Mouse (Mus musculus): ENCODE measurements around the gene Sema4a. TPM values are rescaled to one million over a fixed set of nuclear protein-coding genes. Genes with fewer than 3 reads are reported as not detected.
A peak's percentile ranks its signal among the peaks of the same experiment; 100 is the strongest.

The Sema4a gene
- total and polyA plus RNA-seq, 3 experiments: 33.5 to 45.3 TPM; not detected in 1

- Histone ChIP-seq H3K36me3 (ENCODE audit: control insufficient read depth in 1 of 2, insufficient read depth in 2 of 2, low read length in 2 of 2) (peaks cover 0 to 37% of the 10 kb centered on the region in 2 experiments; a peak in 2 of 4 replicates), H3K4me3 (ENCODE audit: control insufficient read depth in 1 of 2, insufficient read depth in 1 of 2, low read depth in 2 of 2, low read length in 2 of 2) (no peak overlapping the region), H3K27ac (ENCODE audit: control insufficient read depth, low read depth, low read length) (no peak overlapping the region), H3K79me2 (ENCODE audit: control insufficient read depth, insufficient read depth, low read length, poor library complexity) (peaks cover 23% of the 10 kb centered on the region), H3K9ac (ENCODE audit: control insufficient read depth, low read depth, low read length, poor library complexity, severe bottlenecking) (no peak overlapping the region), H3K9me3 (replicated peaks; ENCODE audit: insufficient read depth, low read length) (no peaks in the 10 kb centered on the region), H3K4me1 (ENCODE audit: control insufficient read depth in 1 of 2, insufficient read depth in 2 of 2, low read length in 2 of 2) (peaks cover 11 to 50% of the 10 kb centered on the region in 2 experiments), H3K27me3 (ENCODE audit: control insufficient read depth in 1 of 2, insufficient read depth in 2 of 2, low read length in 2 of 2) (no peaks in the 10 kb centered on the region)
- TF ChIP-seq TAL1 (IDR thresholded peaks at IDR 0.05; ENCODE audit: low read length) (no peak), JUND (IDR thresholded peaks at IDR 0.05; ENCODE audit: low read depth, low read length) (no peak), MXI1 (IDR thresholded peaks at IDR 0.05; ENCODE audit: low read depth, low read length) (no peak), MEF2A (IDR thresholded peaks at IDR 0.05; ENCODE audit: extremely low read depth, insufficient replicate concordance, low read depth, low read length, poor library complexity, severe bottlenecking) (no peak), HCFC1 (IDR thresholded peaks at IDR 0.05; ENCODE audit: low read depth, low read length) (no peak), CHD2 (IDR thresholded peaks at IDR 0.05; ENCODE audit: low read length) (no peak), CTCF (IDR thresholded peaks at IDR 0.05 in 2 of 3, conservative IDR thresholded peaks at IDR 0.05 in 1 of 3; ENCODE audit: control insufficient read depth in 1 of 3, insufficient read depth in 1 of 3, low read depth in 2 of 3, low read length in 3 of 3, poor library complexity in 1 of 3, severe bottlenecking in 1 of 3) (no peak; a peak in 1 of 6 replicates), USF1 (IDR thresholded peaks at IDR 0.05; ENCODE audit: low read depth, low read length) (no peak), TCF12 (IDR thresholded peaks at IDR 0.05; ENCODE audit: low read depth, low read length) (no peak)
- DNase-seq (ENCODE audit: low read depth, low spot score): no peak
These were observed 44.8 kb upstream of the Sema4a start for GRCm38 (mm10) chr3:88505765-88506164.

GRCm38 (mm10) chr3:88505081-88505480 lies 44.1 kb upstream of the Sema4a start:
- no peak for TF ChIP-seq TCF12 (IDR thresholded peaks at IDR 0.05; ENCODE audit: low read depth, low read length)
- no peak for TF ChIP-seq SIN3A (IDR thresholded peaks at IDR 0.05; ENCODE audit: low read length)
- TF ChIP-seq ZKSCAN1 (IDR thresholded peaks at IDR 0.05; ENCODE audit: low read depth, low read length): no peak
- no peak for TF ChIP-seq EP300 (IDR thresholded peaks at IDR 0.05; ENCODE audit: low read depth in 1 of 2, low read length in 2 of 2)
- H3K36me3 ChIP-seq (ENCODE audit: control insufficient read depth in 1 of 2, insufficient read depth in 2 of 2, low read length in 2 of 2): peaks cover 0 to 36% of the 10 kb centered on the region in 2 experiments; a peak in 2 of 4 replicates
- H3K9me3 ChIP-seq (replicated peaks; ENCODE audit: insufficient read depth, low read length): no peaks in the 10 kb centered on the region
- H3K9ac ChIP-seq (ENCODE audit: control insufficient read depth, low read depth, low read length, poor library complexity, severe bottlenecking): no peak overlapping the region
- H3K4me3 ChIP-seq (ENCODE audit: control insufficient read depth in 1 of 2, insufficient read depth in 1 of 2, low read depth in 2 of 2, low read length in 2 of 2): no peak overlapping the region
- H3K27ac ChIP-seq (ENCODE audit: control insufficient read depth, low read depth, low read length): no peak overlapping the region
- DNase-seq (ENCODE audit: low read depth, low spot score): no peak
- peaks cover 9 to 51% of the 10 kb centered on the region in 2 experiments for H3K4me1 ChIP-seq (ENCODE audit: control insufficient read depth in 1 of 2, insufficient read depth in 2 of 2, low read length in 2 of 2)
- no peaks in the 10 kb centered on the region for H3K27me3 ChIP-seq (ENCODE audit: control insufficient read depth in 1 of 2, insufficient read depth in 2 of 2, low read length in 2 of 2)
- H3K79me2 ChIP-seq (ENCODE audit: control insufficient read depth, insufficient read depth, low read length, poor library complexity): peaks cover 27% of the 10 kb centered on the region

GRCm38 (mm10) chr3:88503881-88504746 lies 43.1 kb upstream of the Sema4a start:
- peak overlapping the region; percentile 21 to 41; a peak in 3 of 4 replicates for H3K4me3 ChIP-seq (ENCODE audit: control insufficient read depth in 1 of 2, insufficient read depth in 1 of 2, low read depth in 2 of 2, low read length in 2 of 2)
- TF ChIP-seq TCF12 (IDR thresholded peaks at IDR 0.05; ENCODE audit: low read depth, low read length) (peak; percentile 49; the same call in 1 of the 2 replicates), MEF2A (IDR thresholded peaks at IDR 0.05; ENCODE audit: extremely low read depth, insufficient replicate concordance, low read depth, low read length, poor library complexity, severe bottlenecking) (no peak), CHD1 (IDR thresholded peaks at IDR 0.05; ENCODE audit: low read depth, low read length) (0 out of 2 replicates have a peak, but pooled peaks have one; percentile 81), MXI1 (IDR thresholded peaks at IDR 0.05; ENCODE audit: low read depth, low read length) (peak; percentile 95), RAD21 (IDR thresholded peaks at IDR 0.05; ENCODE audit: low read depth, low read length) (no peak), CHD2 (IDR thresholded peaks at IDR 0.05; ENCODE audit: low read length) (no peak), JUND (IDR thresholded peaks at IDR 0.05; ENCODE audit: low read depth, low read length) (0 out of 2 replicates have a peak, but pooled peaks have one; percentile 4), MAX (IDR thresholded peaks at IDR 0.05; ENCODE audit: low read length) (peak; percentile 95), POLR2AphosphoS2 (IDR thresholded peaks at IDR 0.05; ENCODE audit: low read length) (no peak), ELF1 (IDR thresholded peaks at IDR 0.05; ENCODE audit: low read depth, low read length) (no peak; the same call in 1 of the 2 replicates), CTCF (IDR thresholded peaks at IDR 0.05 in 2 of 3, conservative IDR thresholded peaks at IDR 0.05 in 1 of 3; ENCODE audit: control insufficient read depth in 1 of 3, insufficient read depth in 1 of 3, low read depth in 2 of 3, low read length in 3 of 3, poor library complexity in 1 of 3, severe bottlenecking in 1 of 3) (no peak), TBP (IDR thresholded peaks at IDR 0.05; ENCODE audit: low read depth, low read length) (no peak), EP300 (IDR thresholded peaks at IDR 0.05; ENCODE audit: low read depth in 1 of 2, low read length in 2 of 2) (peak; percentile 49 to 53; a peak in 3 of 4 replicates), GATA1 (IDR thresholded peaks at IDR 0.05; ENCODE audit: low read depth, low read length) (no peak; the same call in 1 of the 2 replicates), POLR2A (IDR thresholded peaks at IDR 0.05; ENCODE audit: control insufficient read depth in 1 of 2, insufficient read depth in 1 of 2, low read depth in 1 of 2, low read length in 2 of 2, poor library complexity in 1 of 2) (no peak; a peak in 1 of 4 replicates), ZNF384 (IDR thresholded peaks at IDR 0.05; ENCODE audit: low read depth, low read length) (0 out of 2 replicates have a peak, but pooled peaks have one; percentile 41)

More at GRCm38 (mm10) chr3:88503881-88504746, 43.1 kb upstream of the Sema4a start:
- no peaks in the 10 kb centered on the region for H3K9me3 ChIP-seq (replicated peaks; ENCODE audit: insufficient read depth, low read length)
- H3K27me3 ChIP-seq (ENCODE audit: control insufficient read depth in 1 of 2, insufficient read depth in 2 of 2, low read length in 2 of 2): no peaks in the 10 kb centered on the region
- H3K79me2 ChIP-seq (ENCODE audit: control insufficient read depth, insufficient read depth, low read length, poor library complexity): peaks cover 31% of the 10 kb centered on the region
- peaks cover 9 to 52% of the 10 kb centered on the region in 2 experiments for H3K4me1 ChIP-seq (ENCODE audit: control insufficient read depth in 1 of 2, insufficient read depth in 2 of 2, low read length in 2 of 2)
- peak; percentile 78 for DNase-seq (ENCODE audit: low read depth, low spot score)
- peak overlapping the region; percentile 65 for H3K27ac ChIP-seq (ENCODE audit: control insufficient read depth, low read depth, low read length)
- H3K9ac ChIP-seq (ENCODE audit: control insufficient read depth, low read depth, low read length, poor library complexity, severe bottlenecking): peak overlapping the region; percentile 39
- H3K36me3 ChIP-seq (ENCODE audit: control insufficient read depth in 1 of 2, insufficient read depth in 2 of 2, low read length in 2 of 2): peaks cover 2 to 39% of the 10 kb centered on the region in 2 experiments; a peak in 3 of 4 replicates

Data from MEL (cell line).